Mouse (Mus musculus): ENCODE measurements around the gene Ciz1.
"Not testable (repeated sequence)": the region's sequence is repeated elsewhere in the genome, so short reads cannot be mapped to it uniquely, and the experiment has no call there.

The Ciz1 gene

GRCm38 (mm10) chr2:32347019-32347418, 5.1 kb upstream of the Ciz1 start:
- no peak for DNase-seq (ENCODE audit: extremely low spot score)

DNA sequence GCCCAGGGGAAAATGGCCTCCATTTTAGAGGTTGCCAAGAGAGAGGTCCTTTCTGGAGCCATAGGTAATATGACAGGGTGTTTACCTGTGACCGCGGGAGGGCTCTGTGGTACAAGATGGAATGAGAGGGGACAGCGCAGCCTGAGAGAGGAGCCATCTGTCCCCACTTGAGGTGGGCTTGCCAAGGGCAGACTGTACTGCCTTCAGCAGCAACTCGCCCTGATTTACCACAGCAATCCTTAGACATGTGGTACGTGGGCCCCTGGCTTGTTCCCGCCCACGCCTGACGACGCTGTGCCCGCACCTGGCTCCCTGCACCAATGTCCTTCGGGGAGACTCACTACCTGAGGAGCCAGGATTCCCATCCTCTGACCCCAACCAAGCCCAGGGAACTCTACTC, 3.8 kb upstream of the Ciz1 start:
- no peak for DNase-seq (ENCODE audit: extremely low spot score)

- DNase-seq (ENCODE audit: extremely low spot score): no peak
These were observed 2.4 kb upstream of the Ciz1 start for GRCm38 (mm10) chr2:32349625-32350255.

- DNase-seq (ENCODE audit: extremely low spot score): no peak
These were observed 1.6 kb upstream of the Ciz1 start for GRCm38 (mm10) chr2:32350471-32351051.

DNA sequence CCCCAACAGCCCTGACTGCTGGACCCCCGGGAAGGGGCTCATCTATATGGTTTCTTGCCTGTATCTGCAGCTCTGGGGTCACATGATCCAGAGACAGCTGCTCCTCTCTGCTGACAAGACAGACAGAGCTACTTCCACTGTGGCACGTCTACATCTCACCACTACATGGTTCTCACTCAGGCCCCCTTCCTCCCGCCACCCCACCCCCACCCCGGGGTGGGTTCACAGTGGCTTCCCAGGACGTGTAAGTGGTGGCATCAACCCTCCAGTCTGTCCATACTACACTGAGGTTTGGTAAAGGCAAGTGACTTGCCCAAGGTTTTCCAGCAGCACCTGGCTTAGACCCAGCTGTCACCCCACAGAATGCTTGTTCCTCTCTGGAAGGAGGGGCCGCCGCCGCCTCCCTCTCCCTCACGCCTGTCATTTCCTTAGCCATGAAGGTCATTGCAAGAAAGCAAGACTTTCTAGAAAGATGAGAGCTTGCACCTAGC, 611 bp upstream of the Ciz1 start:
- no peak for DNase-seq (ENCODE audit: extremely low spot score)

- DNase-seq (ENCODE audit: extremely low spot score): peak; percentile 90
These were observed 948 bp downstream of the Ciz1 start, which contains the start of gene Dnm1 for GRCm38 (mm10) chr2:32353007-32353542. Dnm1 (minus strand) TSS chr2:32353338.

DNA sequence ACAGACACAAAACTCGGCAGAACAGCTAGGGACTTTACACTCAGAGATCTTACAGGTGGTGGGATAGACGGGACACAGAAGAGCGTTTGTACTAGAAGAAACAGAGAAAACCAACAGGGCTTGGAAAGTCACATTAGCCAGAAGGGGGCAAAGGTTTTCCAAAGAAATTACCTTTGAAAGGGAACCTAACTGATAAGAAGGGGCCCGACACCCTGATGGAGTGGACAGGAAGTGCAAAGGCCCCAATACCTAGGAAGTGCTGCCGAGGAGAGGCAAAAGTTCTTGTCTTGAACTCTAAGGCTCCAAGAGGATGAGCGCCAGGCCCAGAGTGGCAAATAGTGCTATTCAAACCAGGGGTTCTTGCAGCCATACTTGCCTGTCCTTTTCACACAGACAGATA, 1.7 kb downstream of the Ciz1 start:
- DNase-seq (ENCODE audit: extremely low spot score): no peak

- DNase-seq (ENCODE audit: extremely low spot score): no peak
These were observed 2.3 kb downstream of the Ciz1 start for GRCm38 (mm10) chr2:32354336-32354895.

DNA sequence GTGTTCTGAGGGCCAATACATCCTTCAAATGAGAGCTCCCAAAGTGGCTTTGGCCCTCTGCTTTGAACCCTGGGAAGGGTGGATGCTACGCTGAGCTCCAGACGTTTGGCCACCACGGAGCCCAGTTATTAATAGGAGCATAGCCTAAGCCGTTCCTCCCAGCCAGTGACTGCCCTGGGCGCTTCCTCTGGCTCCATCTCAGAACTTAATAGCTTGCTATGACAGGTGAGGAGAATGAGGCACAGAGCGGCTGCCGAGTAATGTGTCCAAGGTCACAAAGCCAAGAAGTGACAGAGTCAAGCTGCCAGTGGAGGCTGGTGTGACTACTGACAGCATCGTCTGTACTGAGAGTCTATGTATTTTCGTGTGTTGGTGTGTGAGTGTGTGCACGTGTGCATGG, 4.1 kb downstream of the Ciz1 start:
- DNase-seq (ENCODE audit: extremely low spot score): no peak

DNA sequence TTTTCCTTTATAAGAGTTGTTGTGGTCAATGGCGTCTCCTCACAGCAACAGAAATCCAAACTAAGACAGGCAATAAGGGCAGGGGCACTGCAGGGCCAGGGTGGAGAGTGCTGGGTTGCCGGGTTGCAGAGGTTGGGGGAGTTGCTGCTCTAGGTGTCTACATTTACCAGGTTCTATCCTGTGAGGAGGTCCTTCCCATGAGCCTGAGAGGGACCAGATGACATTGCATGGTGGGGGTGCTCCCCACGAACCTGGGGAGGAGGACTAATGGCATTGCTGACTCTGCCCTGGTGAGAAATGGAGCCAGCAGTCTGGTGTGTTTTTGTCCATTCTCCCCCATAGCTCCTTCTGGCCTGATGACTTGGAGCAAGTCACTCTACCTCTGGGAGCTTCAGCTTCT, 5.6 kb downstream of the Ciz1 start:
- DNase-seq (ENCODE audit: extremely low spot score): no peak

DNA sequence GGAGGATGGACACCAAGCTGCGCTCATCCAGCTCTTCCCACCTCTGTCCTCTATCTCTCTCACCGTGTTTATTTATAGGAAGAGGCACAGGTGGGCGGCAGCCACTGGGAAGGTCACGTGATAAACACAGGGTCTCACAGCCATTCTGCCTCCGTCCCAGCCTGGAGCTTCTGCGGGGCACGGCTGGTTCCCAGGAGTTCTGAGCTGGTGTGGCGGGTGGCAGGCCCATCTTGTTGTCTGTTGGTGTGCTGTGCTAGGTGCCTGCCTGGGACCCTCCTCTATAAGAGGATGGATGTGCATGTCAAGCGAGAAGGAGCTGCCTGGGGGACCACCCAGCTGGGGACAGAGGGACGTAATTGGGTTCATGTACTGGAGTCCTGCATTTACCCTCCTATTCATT, 6.3 kb downstream of the Ciz1 start:
- no peak for DNase-seq (ENCODE audit: extremely low spot score)

DNA sequence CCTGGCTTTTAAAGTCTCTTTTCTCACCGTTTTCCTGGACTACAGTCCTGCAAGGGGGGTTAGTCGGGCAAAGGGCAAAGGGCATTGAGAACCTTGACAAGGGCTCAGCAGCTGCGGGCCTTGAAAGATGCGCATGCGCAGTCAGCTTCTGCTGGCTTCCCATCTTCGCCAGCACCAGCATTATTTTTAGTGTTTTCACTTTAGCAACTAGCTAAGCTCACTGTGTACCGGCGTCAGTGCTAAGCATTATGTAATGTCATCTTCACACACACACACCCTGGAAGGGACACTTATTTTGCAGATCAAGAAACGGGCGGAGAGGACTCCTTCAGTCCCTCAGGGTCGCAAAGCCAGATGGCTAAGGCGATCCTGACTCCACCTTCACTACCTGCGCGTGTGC, 8.6 kb downstream of the Ciz1 start:
- peak; percentile 78 for DNase-seq (ENCODE audit: extremely low spot score)

- DNase-seq (ENCODE audit: extremely low spot score): peak; percentile 75
These were observed 9.3 kb downstream of the Ciz1 start for GRCm38 (mm10) chr2:32361437-32361836.

GRCm38 (mm10) chr2:32362274-32362673, 10.1 kb downstream of the Ciz1 start:
- DNase-seq (ENCODE audit: extremely low spot score): not testable (repeated sequence)

- DNase-seq (ENCODE audit: extremely low spot score): peak; percentile 90
These were observed 10.8 kb downstream of the Ciz1 start for GRCm38 (mm10) chr2:32362817-32363340.

- DNase-seq (ENCODE audit: extremely low spot score): no peak
These were observed 11.4 kb downstream of the Ciz1 start for GRCm38 (mm10) chr2:32363376-32364106.

DNA sequence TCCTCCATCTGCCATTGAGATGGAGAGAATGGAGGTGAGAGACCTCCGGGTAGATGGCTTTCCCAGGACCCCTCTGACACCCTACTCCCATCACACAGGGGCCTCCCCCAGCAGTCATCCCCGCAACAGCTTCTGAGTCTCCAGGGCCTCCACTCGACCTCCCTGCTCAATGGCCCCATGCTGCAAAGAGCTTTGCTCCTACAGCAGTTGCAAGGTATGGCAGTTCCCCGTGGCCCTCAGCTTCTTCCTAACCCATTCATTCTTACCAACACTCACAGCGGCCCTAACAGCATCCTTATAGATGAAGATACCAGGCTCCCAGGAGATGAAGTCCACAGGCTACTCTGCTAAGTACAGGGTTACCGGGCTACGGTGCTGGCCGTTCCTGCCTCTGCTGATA, 12.0 kb downstream of the Ciz1 start:
- DNase-seq (ENCODE audit: extremely low spot score): no peak

- no peak for DNase-seq (ENCODE audit: extremely low spot score)
These were observed 15.2 kb downstream of the Ciz1 start for GRCm38 (mm10) chr2:32367315-32367714.

DNA sequence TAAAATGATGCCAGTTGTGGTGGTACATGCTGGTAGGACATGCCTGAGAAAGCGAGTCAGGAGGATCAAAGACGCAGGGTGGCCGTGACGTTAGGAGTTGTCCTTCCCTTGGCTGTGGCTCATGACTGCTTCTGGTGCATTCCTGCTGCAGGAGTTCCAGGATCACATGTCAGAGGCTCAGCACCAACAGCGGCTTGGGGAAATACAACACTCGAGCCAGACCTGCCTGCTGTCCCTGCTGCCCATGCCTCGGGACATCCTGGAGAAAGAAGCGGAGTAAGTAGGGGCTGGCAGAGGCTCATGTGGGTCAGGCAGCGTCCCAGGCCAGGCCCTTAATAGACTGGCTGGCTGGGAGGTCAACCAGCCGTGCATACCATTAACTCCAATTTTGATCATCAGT, 22.1 kb downstream of the Ciz1 start:
- no peak for DNase-seq (ENCODE audit: extremely low spot score)

GRCm38 (mm10) chr2:32375317-32375940, 23.3 kb downstream of the Ciz1 start:
- no peak for DNase-seq (ENCODE audit: extremely low spot score)

GRCm38 (mm10) chr2:32376963-32377362, 24.8 kb downstream of the Ciz1 start:
- no peak for DNase-seq (ENCODE audit: extremely low spot score)

Data from embryo, embryonic 9.5 days (tissue).